Mouse (Mus musculus): ENCODE results near the gene Zfp961. TPM values are rescaled to one million over a fixed set of nuclear protein-coding genes. Genes with fewer than 3 reads are reported as not detected.
"Not testable (repeated sequence)": the region's sequence is repeated elsewhere in the genome, so short reads cannot be mapped to it uniquely, and the experiment has no call there.

The Zfp961 gene
- polyA plus RNA-seq, 1 experiment from 2014 or later, result 22.9 TPM

DNA sequence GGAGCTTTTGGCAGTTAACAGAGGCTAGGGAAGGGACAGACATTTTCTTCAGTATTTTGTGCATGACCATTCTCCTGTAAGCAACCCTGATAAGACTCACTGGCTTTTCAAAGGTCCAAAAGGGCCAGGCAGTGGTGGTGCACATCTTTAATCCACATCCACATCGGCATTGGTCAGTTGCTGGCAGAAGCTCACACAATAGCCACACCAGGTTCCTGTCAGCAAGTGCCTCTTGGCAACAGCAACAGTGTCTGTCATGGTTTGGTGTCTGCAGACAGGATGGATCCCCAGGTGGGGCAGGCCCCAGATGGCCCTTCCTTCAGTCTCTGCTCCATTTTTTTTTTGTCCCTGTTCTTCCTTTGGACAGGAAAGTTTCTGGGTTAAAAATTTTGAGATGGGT, 68.2 kb downstream of the Zfp961 start:
- not testable (repeated sequence) for H3K27ac ChIP-seq (ENCODE audit: low read depth, low read length); H3K4me1 ChIP-seq (ENCODE audit: control insufficient read depth, insufficient read depth, low read length); DNase-seq (ENCODE audit: low spot score); H3K9ac ChIP-seq (ENCODE audit: low read length); H3K9me3 ChIP-seq (ENCODE audit: control insufficient read depth, low read length); H3K4me3 ChIP-seq (ENCODE audit: low read depth, low read length); H3K27me3 ChIP-seq (ENCODE audit: control insufficient read depth, insufficient read depth, low read length); H3K36me3 ChIP-seq (ENCODE audit: control insufficient read depth, insufficient read depth, low read length); H3K4me2 ChIP-seq (ENCODE audit: low read depth); ATAC-seq (ENCODE audit: insufficient read depth, low FRiP score, low TSS enrichment)
- WGBS, result 72% methylated on average over 1 of the region's 1 CpGs

- Histone ChIP-seq H3K9me3 (ENCODE audit: control insufficient read depth, low read length) (no peaks in the 10 kb centered on the region), H3K9ac (ENCODE audit: low read length) (no peak overlapping the region), H3K4me3 (ENCODE audit: low read depth, low read length) (no peak overlapping the region), H3K36me3 (ENCODE audit: control insufficient read depth, insufficient read depth, low read length) (no peaks in the 10 kb centered on the region), H3K27me3 (ENCODE audit: control insufficient read depth, insufficient read depth, low read length) (no peaks in the 10 kb centered on the region), H3K27ac (ENCODE audit: low read depth, low read length) (no peak overlapping the region), H3K4me2 (ENCODE audit: low read depth) (no peak overlapping the region), H3K4me1 (ENCODE audit: control insufficient read depth, insufficient read depth, low read length) (no peaks in the 10 kb centered on the region)
- WGBS, result 67% methylated on average over 2 of the region's 2 CpGs
- ATAC-seq (ENCODE audit: insufficient read depth, low FRiP score, low TSS enrichment) (no peak), DNase-seq (ENCODE audit: low spot score) (no peak)
Measured at GRCm38 (mm10) chr8:72019816-72020215, 69.0 kb downstream of the Zfp961 start.

- not testable (repeated sequence) for H3K36me3 ChIP-seq (ENCODE audit: control insufficient read depth, insufficient read depth, low read length); H3K27ac ChIP-seq (ENCODE audit: low read depth, low read length); DNase-seq (ENCODE audit: low spot score); H3K27me3 ChIP-seq (ENCODE audit: control insufficient read depth, insufficient read depth, low read length); H3K4me3 ChIP-seq (ENCODE audit: low read depth, low read length); H3K4me1 ChIP-seq (ENCODE audit: control insufficient read depth, insufficient read depth, low read length); ATAC-seq (ENCODE audit: insufficient read depth, low FRiP score, low TSS enrichment); H3K9me3 ChIP-seq (ENCODE audit: control insufficient read depth, low read length); H3K9ac ChIP-seq (ENCODE audit: low read length); H3K4me2 ChIP-seq (ENCODE audit: low read depth)
- 21% methylated on average over 4 of the region's 9 CpGs for WGBS
Measured at GRCm38 (mm10) chr8:72024886-72025285, 74.0 kb downstream of the Zfp961 start.

DNA sequence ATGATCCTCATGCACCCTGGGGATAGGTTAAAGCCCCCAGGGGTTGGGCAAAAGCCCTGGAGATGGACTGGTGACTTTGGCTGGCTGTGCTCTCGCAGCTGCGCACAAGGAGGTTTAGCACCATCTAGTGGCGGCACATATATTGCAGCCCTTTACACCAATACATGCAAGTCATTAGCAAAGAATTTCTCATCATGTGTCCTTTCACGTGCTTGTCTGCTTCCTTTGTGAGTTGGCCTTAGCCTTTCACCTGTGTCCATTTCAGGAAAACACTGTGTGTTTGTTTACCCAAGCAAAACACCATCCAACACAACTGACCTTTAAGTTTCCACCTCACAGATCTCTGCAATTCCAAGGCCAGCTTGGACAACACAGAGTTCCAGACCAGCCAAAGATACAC, 82.1 kb downstream of the Zfp961 start:
- not testable (repeated sequence) for H3K36me3 ChIP-seq (ENCODE audit: control insufficient read depth, insufficient read depth, low read length); ATAC-seq (ENCODE audit: insufficient read depth, low FRiP score, low TSS enrichment)
- WGBS, result 35% methylated on average over 4 of the region's 4 CpGs

GRCm38 (mm10) chr8:72040918-72041317, 90.1 kb downstream of the Zfp961 start, which contains the start of gene Olfr372:
TSS of gene Olfr372 (plus strand) at chr8:72041218.
- WGBS, result 86% methylated on average over 4 of the region's 4 CpGs

More for the DNA sequence above, 82.1 kb downstream of the Zfp961 start:
- not testable (repeated sequence) for H3K4me1 ChIP-seq (ENCODE audit: control insufficient read depth, insufficient read depth, low read length); H3K9ac ChIP-seq (ENCODE audit: low read length); H3K4me3 ChIP-seq (ENCODE audit: low read depth, low read length); H3K27ac ChIP-seq (ENCODE audit: low read depth, low read length); H3K27me3 ChIP-seq (ENCODE audit: control insufficient read depth, insufficient read depth, low read length); DNase-seq (ENCODE audit: low spot score); H3K9me3 ChIP-seq (ENCODE audit: control insufficient read depth, low read length); H3K4me2 ChIP-seq (ENCODE audit: low read depth)

GRCm38 (mm10) chr8:72042493-72042892, 91.7 kb downstream of the Zfp961 start:
- DNase-seq (ENCODE audit: low spot score) (no peak), ATAC-seq (ENCODE audit: insufficient read depth, low FRiP score, low TSS enrichment) (no peak)
- WGBS, result 78% methylated on average over 1 of the region's 1 CpGs
- Histone ChIP-seq H3K9ac (ENCODE audit: low read length) (no peak overlapping the region), H3K4me3 (ENCODE audit: low read depth, low read length) (no peak overlapping the region), H3K36me3 (ENCODE audit: control insufficient read depth, insufficient read depth, low read length) (no peaks in the 10 kb centered on the region), H3K27ac (ENCODE audit: low read depth, low read length) (no peak overlapping the region), H3K4me2 (ENCODE audit: low read depth) (no peak overlapping the region), H3K4me1 (ENCODE audit: control insufficient read depth, insufficient read depth, low read length) (no peaks in the 10 kb centered on the region), H3K9me3 (ENCODE audit: control insufficient read depth, low read length) (no peaks in the 10 kb centered on the region), H3K27me3 (ENCODE audit: control insufficient read depth, insufficient read depth, low read length) (no peaks in the 10 kb centered on the region)

More at GRCm38 (mm10) chr8:72040918-72041317, 90.1 kb downstream of the Zfp961 start, which contains the start of gene Olfr372:
- not testable (repeated sequence) for H3K36me3 ChIP-seq (ENCODE audit: control insufficient read depth, insufficient read depth, low read length); ATAC-seq (ENCODE audit: insufficient read depth, low FRiP score, low TSS enrichment); H3K4me2 ChIP-seq (ENCODE audit: low read depth); H3K27ac ChIP-seq (ENCODE audit: low read depth, low read length); H3K4me1 ChIP-seq (ENCODE audit: control insufficient read depth, insufficient read depth, low read length); H3K4me3 ChIP-seq (ENCODE audit: low read depth, low read length); DNase-seq (ENCODE audit: low spot score); H3K9me3 ChIP-seq (ENCODE audit: control insufficient read depth, low read length); H3K27me3 ChIP-seq (ENCODE audit: control insufficient read depth, insufficient read depth, low read length); H3K9ac ChIP-seq (ENCODE audit: low read length)

Other genes starting within 250 kb of the Zfp961 start
- gene B3gnt3, start 249.2 kb upstream of the Zfp961 start, polyA plus RNA-seq (2014; fragmentation: Nextera tagmentation; extraction: Ambion mirVana), result 0.33 and 0.59 TPM in 2 replicates
- 12.3 and 12.4 TPM in 2 replicates for gene Fcho1, start 225.3 kb upstream of the Zfp961 start, polyA plus RNA-seq (2014; fragmentation: Nextera tagmentation; extraction: Ambion mirVana)
- 6.6 and 6.7 TPM in 2 replicates for gene Zfp709, start 69.0 kb upstream of the Zfp961 start, polyA plus RNA-seq (2014; fragmentation: Nextera tagmentation; extraction: Ambion mirVana)
- gene Zfp882, start 42.4 kb upstream of the Zfp961 start, polyA plus RNA-seq (2014; fragmentation: Nextera tagmentation; extraction: Ambion mirVana), result 7.2 and 8.1 TPM in 2 replicates
- gene Zfp617, start 42.4 kb upstream of the Zfp961 start, polyA plus RNA-seq (2014; fragmentation: Nextera tagmentation; extraction: Ambion mirVana), result 35.5 and 36.4 TPM in 2 replicates
- 0.36 and 0.92 TPM in 2 replicates for gene Cyp4f18, start 58.6 kb downstream of the Zfp961 start, polyA plus RNA-seq (2014; fragmentation: Nextera tagmentation; extraction: Ambion mirVana)
- not detected in 2 replicates for gene Olfr372, start 90.2 kb downstream of the Zfp961 start, polyA plus RNA-seq (2014; fragmentation: Nextera tagmentation; extraction: Ambion mirVana)
- gene Olfr373, start 132.1 kb downstream of the Zfp961 start, polyA plus RNA-seq (2014; fragmentation: Nextera tagmentation; extraction: Ambion mirVana), result not detected in 2 replicates
- gene Olfr374, start 156.0 kb downstream of the Zfp961 start, polyA plus RNA-seq (2014; fragmentation: Nextera tagmentation; extraction: Ambion mirVana), result not detected in 2 replicates
- gene Tpm4, start 183.9 kb downstream of the Zfp961 start, polyA plus RNA-seq (2014; fragmentation: Nextera tagmentation; extraction: Ambion mirVana), result 554 and 563 TPM in 2 replicates
- gene Rab8a, start 210.2 kb downstream of the Zfp961 start, polyA plus RNA-seq (2014; fragmentation: Nextera tagmentation; extraction: Ambion mirVana), result 105 and 110 TPM in 2 replicates
- not detected in 2 replicates for gene Hsh2d, start 238.6 kb downstream of the Zfp961 start, polyA plus RNA-seq (2014; fragmentation: Nextera tagmentation; extraction: Ambion mirVana)

All from neural tube, embryonic 11.5 days (tissue).